Mouse (Mus musculus) forebrain, embryonic 16.5 days (tissue): ENCODE data around the gene Vmn1r198. TPM values are rescaled to one million over a fixed set of nuclear protein-coding genes. Genes with fewer than 3 reads are reported as not detected.
"Not testable (repeated sequence)": the region's sequence is repeated elsewhere in the genome, so short reads cannot be mapped to it uniquely, and the experiment has no call there.

Experiments used
- ATAC-seq: fragments of 200-750 bp; cut with Nextera tagmentation; 2 replicates; pipeline ENCODE4 v1.8.0; 2017; ENCODE audit warnings: mild to moderate bottlenecking, moderate library complexity
- H3K27ac ChIP-seq: fragments of 300-500 bp; sonication (generic); 2 replicates; pipeline ENCODE4 v1.5.1; 2014; ENCODE audit warnings: low read length, control low read depth
- H3K27me3 ChIP-seq: fragments of 300-500 bp; sonication (generic); replicated peaks from 2 replicates; pipeline ENCODE4 v1.6.1; 2014; ENCODE audit warnings: low read length; ENCODE audit not compliant: control insufficient read depth, insufficient read depth
- H3K36me3 ChIP-seq: fragments of 300-500 bp; sonication (generic); 2 replicates; pipeline ENCODE4 v1.6.1; 2014; ENCODE audit not compliant: control insufficient read depth, insufficient read depth
- H3K4me1 ChIP-seq: fragments of 300-500 bp; sonication (generic); replicated peaks from 2 replicates; pipeline ENCODE4 v1.6.1; 2014; ENCODE audit warnings: low read length; ENCODE audit not compliant: control insufficient read depth, insufficient read depth
- H3K4me2 ChIP-seq: fragments of 300-500 bp; sonication (generic); 2 replicates; pipeline ENCODE4 v1.6.1; 2014; ENCODE audit warnings: mild to moderate bottlenecking, low read length, control low read depth
- H3K4me3 ChIP-seq: fragments of 300-500 bp; sonication (generic); replicated peaks from 2 replicates; pipeline ENCODE4 v1.5.1; 2014; ENCODE audit warnings: mild to moderate bottlenecking, low read length, control low read depth
- H3K9ac ChIP-seq: fragments of 300-500 bp; sonication (generic); replicated peaks from 2 replicates; pipeline ENCODE4 v1.6.1; 2014; ENCODE audit warnings: low read depth, low read length, control low read depth
- H3K9me3 ChIP-seq: fragments of 300-500 bp; sonication (generic); 2 replicates; pipeline ENCODE4 v1.6.1; 2016; ENCODE audit warnings: low read length; ENCODE audit not compliant: control insufficient read depth
- WGBS: fragments of 180-500 bp; shearing (Covaris S2); extraction: QIAGEN DNeasy Blood & Tissue Kit; methylation state at CpG from one replicate; pipeline ENCODE4 v1.1.7; 2014; 5-methylcytosine and 5-hydroxymethylcytosine counted together
- polyA plus RNA-seq: library from polyadenylated mRNA; unstranded; fragments of >200 nt; fragmentation: Nextera tagmentation; extraction: Ambion mirVana; gene quantifications from 2 replicates; pipeline ENCODE4 v1.2.1, GENCODE M21; 2015

Gene Vmn1r198
- not detected in 2 replicates for polyA plus RNA-seq

- no peak within 1 kb of the TSS for H3K27ac ChIP-seq
- H3K9ac ChIP-seq, result no peak within 1 kb of the TSS
- 55% methylated on average over 1 of the region's 1 CpGs for WGBS
Measured at GRCm38 (mm10) chr13:22350064-22350463, at the start of gene Vmn1r198. Gene Vmn1r198, plus strand, starts transcription at chr13:22350364.

GRCm38 (mm10) chr13:22308075-22308474 lies 42.1 kb upstream of the Vmn1r198 start:
- H3K9ac ChIP-seq, H3K4me2 ChIP-seq, H3K36me3 ChIP-seq, H3K9me3 ChIP-seq, H3K27ac ChIP-seq, ATAC-seq, H3K4me1 ChIP-seq, H3K4me3 ChIP-seq, H3K27me3 ChIP-seq: not testable (repeated sequence)
- 96% methylated on average over 5 of the region's 5 CpGs for WGBS

More at GRCm38 (mm10) chr13:22350064-22350463, at the start of gene Vmn1r198:
- no peak within 1 kb of the TSS for H3K4me3 ChIP-seq
- H3K36me3 ChIP-seq, result no peaks in the 10 kb centered on the region
- no peaks in the 10 kb centered on the region for H3K9me3 ChIP-seq
- no peak within 1 kb of the TSS for H3K4me2 ChIP-seq
- no peaks in the 10 kb centered on the region for H3K4me1 ChIP-seq
- no peak for ATAC-seq
- H3K27me3 ChIP-seq, result no peaks in the 10 kb centered on the region

GRCm38 (mm10) chr13:22315361-22315760 lies 34.8 kb upstream of the Vmn1r198 start:
- Histone ChIP-seq H3K4me3 (no peak overlapping the region), H3K4me2 (no peak overlapping the region), H3K27me3 (no peaks in the 10 kb centered on the region), H3K9ac (no peak overlapping the region), H3K27ac (no peak overlapping the region), H3K36me3 (no peaks in the 10 kb centered on the region), H3K9me3 (no peaks in the 10 kb centered on the region), H3K4me1 (no peaks in the 10 kb centered on the region)
- 79% methylated on average over 2 of the region's 2 CpGs for WGBS
- no peak for ATAC-seq

DNA sequence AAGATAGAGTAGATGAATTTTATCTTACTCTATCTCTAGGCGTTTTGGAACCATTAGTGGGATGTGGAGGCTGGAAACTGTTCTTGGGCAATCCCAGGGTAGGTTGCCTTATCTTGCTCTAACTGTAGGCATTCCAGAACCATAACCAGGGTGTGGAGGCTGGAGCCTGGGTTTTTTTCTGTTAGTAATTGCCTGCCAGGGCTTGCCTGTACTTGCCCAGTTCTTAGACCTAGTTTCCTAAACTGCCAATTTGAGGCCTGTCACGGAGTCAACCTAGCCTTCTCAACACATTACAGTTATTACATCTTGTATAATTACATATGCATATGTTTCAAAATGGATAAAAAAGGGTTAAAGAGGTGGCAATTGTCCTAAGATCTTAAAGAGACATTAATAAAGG lies 32.8 kb upstream of the Vmn1r198 start:
- WGBS, result 86% methylated on average over 2 of the region's 2 CpGs
- H3K4me1 ChIP-seq, result no peaks in the 10 kb centered on the region
- no peak overlapping the region for H3K4me3 ChIP-seq
- no peaks in the 10 kb centered on the region for H3K9me3 ChIP-seq
- H3K36me3 ChIP-seq, result no peaks in the 10 kb centered on the region
- H3K27ac ChIP-seq, result no peak overlapping the region
- H3K4me2 ChIP-seq, result no peak overlapping the region
- no peaks in the 10 kb centered on the region for H3K27me3 ChIP-seq
- ATAC-seq, result no peak
- no peak overlapping the region for H3K9ac ChIP-seq

DNA sequence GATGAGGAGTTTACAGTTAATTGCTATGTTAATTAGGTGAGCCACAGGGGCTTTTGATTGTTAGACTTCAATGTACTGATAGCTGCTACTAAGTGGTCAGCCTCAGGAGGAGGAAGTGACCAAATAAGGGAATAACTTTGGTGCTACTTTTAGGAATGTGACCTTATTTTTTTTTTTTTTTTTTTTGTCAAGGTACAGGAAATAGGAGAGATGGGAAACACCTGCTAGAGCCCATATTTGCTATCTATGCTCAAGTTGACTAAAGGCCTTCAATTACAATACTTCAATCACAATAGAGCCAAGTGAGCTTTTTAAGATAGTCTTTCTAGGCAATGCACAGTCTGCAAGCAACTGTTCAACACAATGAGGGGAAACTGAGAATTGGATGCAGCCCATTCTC lies 30.1 kb upstream of the Vmn1r198 start:
- H3K27ac ChIP-seq, result no peak overlapping the region
- no peak overlapping the region for H3K4me2 ChIP-seq
- no peak overlapping the region for H3K4me3 ChIP-seq
- ATAC-seq, result no peak
- H3K4me1 ChIP-seq, result no peaks in the 10 kb centered on the region
- H3K9me3 ChIP-seq, result no peaks in the 10 kb centered on the region
- H3K27me3 ChIP-seq, result no peaks in the 10 kb centered on the region
- H3K36me3 ChIP-seq, result no peaks in the 10 kb centered on the region
- no peak overlapping the region for H3K9ac ChIP-seq

GRCm38 (mm10) chr13:22324289-22324688 lies 25.9 kb upstream of the Vmn1r198 start, which contains the start of gene Vmn1r197:
Gene Vmn1r197, plus strand, starts transcription at chr13:22324589.
- Histone ChIP-seq H3K27me3 (no peaks in the 10 kb centered on the region), H3K27ac (no peak within 1 kb of the TSS), H3K9me3 (no peaks in the 10 kb centered on the region), H3K36me3 (no peaks in the 10 kb centered on the region), H3K4me2 (no peak within 1 kb of the TSS), H3K4me1 (no peaks in the 10 kb centered on the region), H3K9ac (no peak within 1 kb of the TSS), H3K4me3 (no peak within 1 kb of the TSS)
- no peak for ATAC-seq

- WGBS, result 81% methylated on average over 2 of the region's 2 CpGs
- H3K4me2 ChIP-seq, result no peak overlapping the region
- H3K9me3 ChIP-seq, result no peaks in the 10 kb centered on the region
- no peaks in the 10 kb centered on the region for H3K36me3 ChIP-seq
- no peak overlapping the region for H3K27ac ChIP-seq
- H3K9ac ChIP-seq, result no peak overlapping the region
- no peaks in the 10 kb centered on the region for H3K4me1 ChIP-seq
- H3K4me3 ChIP-seq, result no peak overlapping the region
- ATAC-seq, result no peak
- no peaks in the 10 kb centered on the region for H3K27me3 ChIP-seq
Measured at GRCm38 (mm10) chr13:22333269-22333668, 16.9 kb upstream of the Vmn1r198 start.

- Histone ChIP-seq H3K27me3 (no peaks in the 10 kb centered on the region), H3K9ac (no peak overlapping the region), H3K27ac (no peak overlapping the region), H3K36me3 (no peaks in the 10 kb centered on the region), H3K9me3 (no peaks in the 10 kb centered on the region), H3K4me2 (no peak overlapping the region), H3K4me1 (no peaks in the 10 kb centered on the region), H3K4me3 (no peak overlapping the region)
- no peak for ATAC-seq
- WGBS, result 97% methylated on average over 1 of the region's 1 CpGs
Measured at GRCm38 (mm10) chr13:22335565-22335964, 14.6 kb upstream of the Vmn1r198 start.

- Histone ChIP-seq H3K4me2 (no peak overlapping the region), H3K4me3 (no peak overlapping the region), H3K4me1 (no peaks in the 10 kb centered on the region), H3K9me3 (no peaks in the 10 kb centered on the region), H3K36me3 (no peaks in the 10 kb centered on the region), H3K27ac (no peak overlapping the region), H3K27me3 (no peaks in the 10 kb centered on the region), H3K9ac (no peak overlapping the region)
- WGBS, result 87% methylated on average over 1 of the region's 1 CpGs
- no peak for ATAC-seq
Measured at GRCm38 (mm10) chr13:22350813-22351212, 649 bp downstream of the Vmn1r198 start.

- 82% methylated on average over 2 of the region's 2 CpGs for WGBS
- ATAC-seq, result no peak
- H3K27me3 ChIP-seq, result no peaks in the 10 kb centered on the region
- H3K4me2 ChIP-seq, result no peak within 1 kb of the TSS
- H3K36me3 ChIP-seq, result no peaks in the 10 kb centered on the region
- H3K27ac ChIP-seq, result no peak within 1 kb of the TSS
- H3K9me3 ChIP-seq, result no peaks in the 10 kb centered on the region
- H3K4me1 ChIP-seq, result no peaks in the 10 kb centered on the region
- H3K9ac ChIP-seq, result no peak within 1 kb of the TSS
- no peak within 1 kb of the TSS for H3K4me3 ChIP-seq
Measured at GRCm38 (mm10) chr13:22379518-22379917, 29.4 kb downstream of the Vmn1r198 start, which contains the start of gene Vmn1r199. Gene Vmn1r199, plus strand, starts transcription at chr13:22379818.
